Mouse (Mus musculus) ES-Bruce4 (cell line): ENCODE measurements around the gene Opa3.

Experiments used
- CTCF ChIP-seq: IDR thresholded peaks from one replicate; pipeline ENCODE4 v1.8.1; 2011; ENCODE audit warnings: low read depth, low read length
- EP300 ChIP-seq: IDR thresholded peaks from 2 replicates; pipeline ENCODE4 v1.6.1; 2011; ENCODE audit warnings: low read depth, low read length; ENCODE audit not compliant: insufficient read depth
- POLR2A ChIP-seq: IDR thresholded peaks from one replicate; pipeline ENCODE4 v1.8.1; 2011; ENCODE audit warnings: low read length; ENCODE audit not compliant: insufficient read depth

- TF ChIP-seq EP300 (no peak), CTCF (no peak), POLR2A (no peak)
Measured at GRCm38 (mm10) chr7:19234652-19235051, 6.5 kb downstream of the Opa3 start.
